Mouse (Mus musculus): ENCODE measurements around the gene Dscam. TPM values are rescaled to one million over a fixed set of nuclear protein-coding genes. Genes with fewer than 3 reads are reported as not detected.

Dscam gene
- total and polyA plus RNA-seq, 2 experiments from 2014 or later = 7.9 to 29.1 TPM

- Histone ChIP-seq H3K4me2 (ENCODE audit: low read depth) (no peak overlapping the region), H3K4me1 (ENCODE audit: insufficient read depth) (no peaks in the 10 kb centered on the region), H3K4me3 (ENCODE audit: low read depth, low read length) (no peak overlapping the region), H3K27me3 (ENCODE audit: insufficient read depth, low read length) (no peaks in the 10 kb centered on the region), H3K9ac (no peak overlapping the region), H3K9me3 (ENCODE audit: low read length) (no peaks in the 10 kb centered on the region), H3K36me3 (ENCODE audit: insufficient read depth) (no peaks in the 10 kb centered on the region), H3K27ac (ENCODE audit: low read depth, low read length) (no peak overlapping the region)
- WGBS = 19% methylated on average over 7 of the region's 7 CpGs
- no peak for ATAC-seq
- no peak for TF ChIP-seq CTCF (IDR thresholded peaks at IDR 0.05; ENCODE audit: low read depth)
- DNase-seq = peak; percentile 38
Measured at GRCm38 (mm10) chr16:96872799-96873198, 297.8 kb downstream of the Dscam start.

- H3K4me2 ChIP-seq (ENCODE audit: low read depth) = no peak overlapping the region
- no peaks in the 10 kb centered on the region for H3K4me1 ChIP-seq (ENCODE audit: insufficient read depth)
- H3K9me3 ChIP-seq (ENCODE audit: low read length) = no peaks in the 10 kb centered on the region
- H3K9ac ChIP-seq = no peak overlapping the region
- no peaks in the 10 kb centered on the region for H3K27me3 ChIP-seq (ENCODE audit: insufficient read depth, low read length)
- no peaks in the 10 kb centered on the region for H3K36me3 ChIP-seq (ENCODE audit: insufficient read depth)
- DNase-seq (no peak), ATAC-seq (no peak)
- TF ChIP-seq CTCF (IDR thresholded peaks at IDR 0.05; ENCODE audit: low read depth) = no peak
- no peak overlapping the region for H3K4me3 ChIP-seq (ENCODE audit: low read depth, low read length)
- WGBS = 35% methylated on average over 2 of the region's 2 CpGs
- no peak overlapping the region for H3K27ac ChIP-seq (ENCODE audit: low read depth, low read length)
Measured at GRCm38 (mm10) chr16:96857571-96857970, 313.0 kb downstream of the Dscam start.

- H3K4me1 ChIP-seq (ENCODE audit: insufficient read depth) = no peaks in the 10 kb centered on the region
- no peaks in the 10 kb centered on the region for H3K9me3 ChIP-seq (ENCODE audit: low read length)
- WGBS = 63% methylated on average over 4 of the region's 4 CpGs
- H3K36me3 ChIP-seq (ENCODE audit: insufficient read depth) = no peaks in the 10 kb centered on the region
- ATAC-seq = no peak
- TF ChIP-seq CTCF (IDR thresholded peaks at IDR 0.05; ENCODE audit: low read depth) = no peak
- no peak overlapping the region for H3K9ac ChIP-seq
- no peak overlapping the region for H3K27ac ChIP-seq (ENCODE audit: low read depth, low read length)
- H3K4me2 ChIP-seq (ENCODE audit: low read depth) = no peak overlapping the region
- DNase-seq = no peak
- no peaks in the 10 kb centered on the region for H3K27me3 ChIP-seq (ENCODE audit: insufficient read depth, low read length)
- no peak overlapping the region for H3K4me3 ChIP-seq (ENCODE audit: low read depth, low read length)
Measured at GRCm38 (mm10) chr16:96855060-96855459, 315.5 kb downstream of the Dscam start.

- Histone ChIP-seq H3K4me3 (ENCODE audit: low read depth, low read length) (no peak overlapping the region), H3K27me3 (ENCODE audit: insufficient read depth, low read length) (no peaks in the 10 kb centered on the region), H3K9ac (no peak overlapping the region), H3K9me3 (ENCODE audit: low read length) (no peaks in the 10 kb centered on the region), H3K36me3 (ENCODE audit: insufficient read depth) (no peaks in the 10 kb centered on the region), H3K4me1 (ENCODE audit: insufficient read depth) (0 out of 2 replicates have a peak, but pooled peaks cover 4% of the 10 kb centered on the region), H3K4me2 (ENCODE audit: low read depth) (no peak overlapping the region), H3K27ac (ENCODE audit: low read depth, low read length) (no peak overlapping the region)
- DNase-seq (peak; percentile 47), ATAC-seq (no peak; the same call in 1 of the 2 replicates)
- TF ChIP-seq CTCF (IDR thresholded peaks at IDR 0.05; ENCODE audit: low read depth) = peak; percentile 67
- WGBS = 22% methylated on average over 4 of the region's 4 CpGs
Measured at GRCm38 (mm10) chr16:96852383-96852782, 318.2 kb downstream of the Dscam start.

- WGBS = 54% methylated on average over 6 of the region's 6 CpGs
- Histone ChIP-seq H3K27me3 (ENCODE audit: insufficient read depth, low read length) (no peaks in the 10 kb centered on the region), H3K9ac (no peak overlapping the region), H3K4me2 (ENCODE audit: low read depth) (no peak overlapping the region), H3K36me3 (ENCODE audit: insufficient read depth) (no peaks in the 10 kb centered on the region), H3K9me3 (ENCODE audit: low read length) (no peaks in the 10 kb centered on the region), H3K4me1 (ENCODE audit: insufficient read depth) (peaks cover 22% of the 10 kb centered on the region), H3K4me3 (ENCODE audit: low read depth, low read length) (no peak overlapping the region), H3K27ac (ENCODE audit: low read depth, low read length) (no peak overlapping the region)
- ATAC-seq (no peak), DNase-seq (no peak)
- no peak for TF ChIP-seq CTCF (IDR thresholded peaks at IDR 0.05; ENCODE audit: low read depth)
Measured at GRCm38 (mm10) chr16:96848916-96849315, 321.6 kb downstream of the Dscam start.

GRCm38 (mm10) chr16:96846585-96846984, 324.0 kb downstream of the Dscam start:
- Histone ChIP-seq H3K36me3 (ENCODE audit: insufficient read depth) (no peaks in the 10 kb centered on the region), H3K9me3 (ENCODE audit: low read length) (no peaks in the 10 kb centered on the region), H3K27me3 (ENCODE audit: insufficient read depth, low read length) (no peaks in the 10 kb centered on the region), H3K4me1 (ENCODE audit: insufficient read depth) (peaks cover 28% of the 10 kb centered on the region), H3K4me2 (ENCODE audit: low read depth) (no peak overlapping the region), H3K4me3 (ENCODE audit: low read depth, low read length) (no peak overlapping the region), H3K9ac (no peak overlapping the region), H3K27ac (ENCODE audit: low read depth, low read length) (peak overlapping the region; percentile 51; the same call in 1 of the 2 replicates)
- WGBS = 8% methylated on average over 1 of the region's 1 CpGs
- peak; percentile 14; the same call in 1 of the 2 replicates for ATAC-seq
- DNase-seq = no peak
- no peak for TF ChIP-seq CTCF (IDR thresholded peaks at IDR 0.05; ENCODE audit: low read depth)

GRCm38 (mm10) chr16:96846113-96846512, 324.4 kb downstream of the Dscam start:
- no peak overlapping the region for H3K9ac ChIP-seq
- peak overlapping the region; percentile 29; the same call in 1 of the 2 replicates for H3K27ac ChIP-seq (ENCODE audit: low read depth, low read length)
- no peak for TF ChIP-seq CTCF (IDR thresholded peaks at IDR 0.05; ENCODE audit: low read depth)
- no peaks in the 10 kb centered on the region for H3K27me3 ChIP-seq (ENCODE audit: insufficient read depth, low read length)
- no peak overlapping the region for H3K4me3 ChIP-seq (ENCODE audit: low read depth, low read length)
- no peak overlapping the region for H3K4me2 ChIP-seq (ENCODE audit: low read depth)
- ATAC-seq (peak; percentile 76), DNase-seq (peak; percentile 51)
- H3K9me3 ChIP-seq (ENCODE audit: low read length) = no peaks in the 10 kb centered on the region
- no peaks in the 10 kb centered on the region for H3K36me3 ChIP-seq (ENCODE audit: insufficient read depth)
- 15% methylated on average over 3 of the region's 3 CpGs for WGBS
- H3K4me1 ChIP-seq (ENCODE audit: insufficient read depth) = peaks cover 28% of the 10 kb centered on the region

Measured in forebrain, postnatal 0 days (tissue).